8 mouse cellular contexts compared by ENCODE assay signal in genomic region chr12:70494494-70495281, GRCm38 (mm10). TPM values are rescaled to one million over a fixed set of nuclear protein-coding genes. Genes with fewer than 3 reads are reported as not detected.
DNase-seq lines count a peak whose midpoint lies in the region; ATAC-seq lines count a peak whose summit lies in the region.

No protein-coding gene starts in this region.

- no peak overlapping the region for H3K4me2 ChIP-seq in liver, embryonic 12.5 days
- H3K4me2 ChIP-seq in midbrain, embryonic 13.5 days (replicated peaks) = no peak overlapping the region

- H3K27me3 ChIP-seq in liver, embryonic 12.5 days (replicated peaks) = no peaks in the 10 kb centered on the region
- no peaks in the 10 kb centered on the region for H3K27me3 ChIP-seq in midbrain, embryonic 13.5 days

- H3K4me1 ChIP-seq in liver, embryonic 12.5 days = no peaks in the 10 kb centered on the region
- H3K4me1 ChIP-seq in midbrain, embryonic 13.5 days (replicated peaks) = peaks cover 12% of the 10 kb centered on the region

- H3K4me3 ChIP-seq in liver, embryonic 12.5 days = no peak overlapping the region
- no peak overlapping the region for H3K4me3 ChIP-seq in midbrain, embryonic 13.5 days (replicated peaks)

- H3K9me3 ChIP-seq in liver, embryonic 12.5 days (replicated peaks) = no peaks in the 10 kb centered on the region
- H3K9me3 ChIP-seq in midbrain, embryonic 13.5 days = peaks cover 2% of the 10 kb centered on the region; the same call in 1 of the 2 replicates

- ATAC-seq in liver, embryonic 12.5 days = no peak
- peak; percentile 81 for ATAC-seq in midbrain, embryonic 13.5 days

- no peak overlapping the region for H3K9ac ChIP-seq in liver, embryonic 12.5 days
- H3K9ac ChIP-seq in midbrain, embryonic 13.5 days (replicated peaks) = no peak overlapping the region

- 49% methylated on average over 10 of the region's 10 CpGs for WGBS in liver, embryonic 12.5 days (ENCODE audit: insufficient replicate concordance)
- WGBS in midbrain, embryonic 13.5 days = 58% methylated on average over 10 of the region's 10 CpGs

- intact Hi-C loops in heart, postnatal 36 days (cut with DNase I) = loop anchor here (1.0 to 5.0 kb wide), 4 partner anchors 153 to 417 kb away; partner anchors contain the start of gene Frmd6

- DNase-seq in liver (peak; percentile 34), WW6 (ENCODE audit: low read depth, low spot score) (peak; percentile 26)
- peak; percentile 55 for DNase-seq in embryo, embryonic 11.5 days (ENCODE audit: low read depth, low spot score)
- DNase-seq in heart, postnatal 36 days = peak; percentile 40 to 62
- peak; percentile 35 to 50 for DNase-seq in layer of hippocampus, postnatal 14 days (ENCODE audit: low spot score in 2 of 2)
- DNase-seq in thymus, postnatal 36 days = peak; percentile 16 to 23

- no peak overlapping the region for H3K27ac ChIP-seq in liver, embryonic 12.5 days
- no peak overlapping the region for H3K27ac ChIP-seq in midbrain, embryonic 13.5 days

- no peaks in the 10 kb centered on the region for H3K36me3 ChIP-seq in liver, embryonic 12.5 days
- no peaks in the 10 kb centered on the region for H3K36me3 ChIP-seq in midbrain, embryonic 13.5 days

RNA-seq across cellular contexts. Expression of gene Tmx1, which starts 41.8 kb away (rescaled TPM):
- polyA plus RNA-seq in liver, embryonic 12.5 days (2016; fragmentation: Nextera tagmentation; extraction: Ambion mirVana) = 134 and 139 TPM in 2 replicates
- total RNA-seq in heart, postnatal 36 days (2021) = 10 to 100 TPM; 37.7 to 38.6 TPM
- 10 to 100 TPM; 35.4 to 36.1 TPM for total RNA-seq in layer of hippocampus, postnatal 14 days (2021)
- 139 and 152 TPM in 2 replicates for polyA plus RNA-seq in midbrain, embryonic 13.5 days (2015; fragmentation: Nextera tagmentation; extraction: Ambion mirVana)
